Mouse (Mus musculus): ENCODE measurements around the gene Oser1. TPM values are rescaled to one million over a fixed set of nuclear protein-coding genes. Genes with fewer than 3 reads are reported as not detected.

Oser1 gene
- polyA plus RNA-seq, 1 experiment from 2014 or later: 50.4 TPM

DNA sequence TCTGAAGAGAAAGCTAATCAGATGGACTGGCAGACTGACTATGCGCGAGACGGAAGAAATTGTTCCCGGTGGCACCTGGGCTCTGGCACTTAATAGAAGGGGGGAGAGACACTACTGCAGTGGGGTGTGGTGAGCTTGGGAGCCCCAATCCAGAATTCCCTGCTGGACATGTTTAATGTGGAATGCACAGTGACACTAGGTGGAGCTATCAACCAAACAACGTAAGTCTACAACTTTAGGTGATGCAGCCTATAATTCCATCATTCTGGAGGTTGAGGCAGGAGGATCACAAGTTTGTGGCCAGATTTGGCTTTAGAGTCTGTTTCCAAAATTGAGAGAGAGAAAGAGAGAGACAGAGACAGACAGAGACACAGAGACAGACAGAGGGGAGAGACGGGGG lies 28.2 kb upstream of the Oser1 start:
- no peaks in the 10 kb centered on the region for H3K4me1 ChIP-seq (ENCODE audit: insufficient read depth)
- H3K4me3 ChIP-seq (ENCODE audit: low read depth, low read length): no peak overlapping the region
- no peaks in the 10 kb centered on the region for H3K36me3 ChIP-seq (replicated peaks; ENCODE audit: insufficient read depth, low read length)
- H3K9me3 ChIP-seq (ENCODE audit: low read length): no peaks in the 10 kb centered on the region
- H3K4me2 ChIP-seq (ENCODE audit: low read depth, low read length): no peak overlapping the region
- TF ChIP-seq EP300 (IDR thresholded peaks at IDR 0.05; ENCODE audit: low read depth) (no peak), CTCF (IDR thresholded peaks at IDR 0.05; ENCODE audit: low read depth) (peak; percentile 40)
- no peak overlapping the region for H3K27ac ChIP-seq (ENCODE audit: low read depth)
- DNase-seq (no peak), ATAC-seq (no peak)
- 86% methylated on average over 6 of the region's 6 CpGs for WGBS (ENCODE audit: insufficient replicate concordance)
- no peaks in the 10 kb centered on the region for H3K27me3 ChIP-seq (ENCODE audit: insufficient read depth, low read length)
- H3K9ac ChIP-seq (replicated peaks): no peak overlapping the region

DNA sequence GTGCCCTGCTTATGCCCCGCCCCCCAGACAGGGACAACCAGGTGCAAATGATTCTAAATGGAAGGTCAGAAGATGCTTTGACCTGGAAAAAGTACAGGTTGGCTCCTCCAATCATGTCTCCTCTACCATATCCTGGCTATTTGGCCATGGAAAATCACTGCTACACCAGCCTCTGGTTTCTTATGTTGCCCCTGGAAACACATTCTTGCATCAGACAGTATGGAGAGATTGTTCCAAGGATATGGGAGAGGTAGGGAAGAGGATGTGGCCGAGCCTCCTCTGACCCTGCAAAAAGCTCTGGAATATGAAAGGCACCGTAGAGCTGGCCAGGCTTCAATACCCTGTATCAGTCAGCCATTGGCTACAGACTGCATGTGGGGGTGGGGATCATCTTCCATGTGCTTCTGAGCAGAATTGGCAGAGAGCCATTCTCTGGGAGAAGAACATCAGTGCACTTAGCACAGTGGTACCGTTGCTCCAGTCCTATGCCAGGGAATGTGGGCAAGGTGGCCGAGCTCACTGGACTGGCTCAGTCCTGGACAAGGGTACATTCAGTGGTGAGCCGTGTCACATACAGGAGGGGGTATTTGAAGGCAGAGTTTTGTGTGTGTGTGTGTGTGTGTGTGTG lies 26.3 kb upstream of the Oser1 start:
- DNase-seq (no peak), ATAC-seq (no peak)
- 63% methylated on average over 6 of the region's 6 CpGs for WGBS (ENCODE audit: insufficient replicate concordance)
- H3K4me3 ChIP-seq (ENCODE audit: low read depth, low read length): no peak overlapping the region
- H3K27ac ChIP-seq (ENCODE audit: low read depth): no peak overlapping the region
- no peak overlapping the region for H3K9ac ChIP-seq (replicated peaks)
- H3K4me1 ChIP-seq (ENCODE audit: insufficient read depth): no peaks in the 10 kb centered on the region
- H3K36me3 ChIP-seq (replicated peaks; ENCODE audit: insufficient read depth, low read length): no peaks in the 10 kb centered on the region
- H3K27me3 ChIP-seq (ENCODE audit: insufficient read depth, low read length): no peaks in the 10 kb centered on the region
- no peaks in the 10 kb centered on the region for H3K9me3 ChIP-seq (ENCODE audit: low read length)
- H3K4me2 ChIP-seq (ENCODE audit: low read depth, low read length): no peak overlapping the region
- no peak for TF ChIP-seq CTCF (IDR thresholded peaks at IDR 0.05; ENCODE audit: low read depth)
- no peak for TF ChIP-seq EP300 (IDR thresholded peaks at IDR 0.05; ENCODE audit: low read depth)

DNA sequence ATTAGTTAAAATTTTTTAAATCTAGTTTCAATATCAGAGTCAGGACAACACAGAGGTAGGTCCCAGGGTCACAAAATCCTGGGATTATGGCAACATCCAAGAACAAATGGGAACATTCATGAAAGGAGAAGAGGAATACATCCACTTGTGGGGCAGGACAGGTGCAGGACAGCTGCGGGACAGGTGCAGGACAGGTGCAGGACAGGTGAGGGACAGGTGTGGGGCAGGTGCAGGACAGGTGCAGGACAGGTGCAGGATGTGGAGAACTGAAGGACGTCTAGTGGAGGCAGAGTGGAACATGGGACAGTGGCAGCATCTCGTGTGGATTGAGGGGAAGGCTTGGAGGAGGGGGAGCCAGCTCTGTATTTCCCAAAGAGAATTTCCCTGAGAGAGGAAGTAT lies 24.8 kb upstream of the Oser1 start:
- Histone ChIP-seq H3K4me1 (ENCODE audit: insufficient read depth) (no peaks in the 10 kb centered on the region), H3K4me2 (ENCODE audit: low read depth, low read length) (no peak overlapping the region), H3K36me3 (replicated peaks; ENCODE audit: insufficient read depth, low read length) (no peaks in the 10 kb centered on the region), H3K9ac (replicated peaks) (no peak overlapping the region), H3K4me3 (ENCODE audit: low read depth, low read length) (no peak overlapping the region), H3K27me3 (ENCODE audit: insufficient read depth, low read length) (no peaks in the 10 kb centered on the region), H3K27ac (ENCODE audit: low read depth) (no peak overlapping the region), H3K9me3 (ENCODE audit: low read length) (no peaks in the 10 kb centered on the region)
- DNase-seq (no peak), ATAC-seq (no peak)
- WGBS (ENCODE audit: insufficient replicate concordance): 37% methylated on average over 3 of the region's 3 CpGs
- TF ChIP-seq EP300 (IDR thresholded peaks at IDR 0.05; ENCODE audit: low read depth) (no peak), CTCF (IDR thresholded peaks at IDR 0.05; ENCODE audit: low read depth) (no peak)

DNA sequence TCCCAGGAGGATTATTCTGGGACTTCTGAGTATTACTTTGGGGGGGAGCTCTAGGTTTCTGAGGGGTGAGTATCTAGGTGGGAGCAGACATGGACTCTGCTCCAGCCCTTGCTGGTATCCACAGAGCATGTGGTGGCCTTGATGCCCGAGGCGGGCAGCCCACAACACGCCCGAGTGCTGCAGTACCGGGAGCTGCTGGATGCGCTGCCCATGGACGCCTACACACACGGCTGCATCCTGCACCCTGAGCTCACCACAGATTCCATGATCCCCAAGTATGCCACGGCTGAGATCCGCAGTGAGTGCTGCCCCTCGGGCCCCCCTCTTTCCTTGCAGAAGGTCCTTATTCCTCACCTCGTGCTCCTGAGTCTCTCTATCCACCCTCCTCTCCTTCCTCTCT lies 22.9 kb upstream of the Oser1 start:
- Histone ChIP-seq H3K4me2 (ENCODE audit: low read depth, low read length) (no peak overlapping the region), H3K27me3 (ENCODE audit: insufficient read depth, low read length) (no peaks in the 10 kb centered on the region), H3K4me1 (ENCODE audit: insufficient read depth) (no peaks in the 10 kb centered on the region), H3K4me3 (ENCODE audit: low read depth, low read length) (no peak overlapping the region), H3K27ac (ENCODE audit: low read depth) (no peak overlapping the region), H3K9me3 (ENCODE audit: low read length) (no peaks in the 10 kb centered on the region), H3K9ac (replicated peaks) (no peak overlapping the region), H3K36me3 (replicated peaks; ENCODE audit: insufficient read depth, low read length) (no peaks in the 10 kb centered on the region)
- ATAC-seq: no peak
- 70% methylated on average over 12 of the region's 12 CpGs for WGBS (ENCODE audit: insufficient replicate concordance)
- TF ChIP-seq EP300 (IDR thresholded peaks at IDR 0.05; ENCODE audit: low read depth) (no peak), CTCF (IDR thresholded peaks at IDR 0.05; ENCODE audit: low read depth) (no peak)
- no peak for DNase-seq

DNA sequence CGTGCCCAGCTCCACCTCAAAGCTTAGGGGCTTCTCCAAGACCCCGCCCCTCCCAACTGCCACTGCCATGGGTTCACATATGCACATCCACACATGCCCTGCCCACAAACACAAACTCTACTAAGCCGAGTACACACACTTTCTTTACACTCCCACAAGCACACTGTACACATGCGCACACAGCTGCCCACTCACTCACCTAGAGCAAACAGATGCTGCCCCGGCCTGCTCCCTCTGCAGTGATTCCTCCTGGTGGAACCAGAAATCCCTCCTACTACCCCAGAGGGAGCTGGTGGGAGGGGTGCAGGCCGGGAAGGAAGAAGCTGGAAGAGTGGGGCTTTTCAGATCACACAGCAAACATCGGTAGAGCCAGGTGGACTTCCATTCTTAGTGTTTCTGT lies 19.5 kb upstream of the Oser1 start:
- Histone ChIP-seq H3K27me3 (ENCODE audit: insufficient read depth, low read length) (peaks cover 7% of the 10 kb centered on the region), H3K9me3 (ENCODE audit: low read length) (no peaks in the 10 kb centered on the region), H3K4me3 (ENCODE audit: low read depth, low read length) (no peak overlapping the region), H3K9ac (replicated peaks) (no peak overlapping the region), H3K4me2 (ENCODE audit: low read depth, low read length) (no peak overlapping the region), H3K27ac (ENCODE audit: low read depth) (no peak overlapping the region), H3K4me1 (ENCODE audit: insufficient read depth) (no peaks in the 10 kb centered on the region), H3K36me3 (replicated peaks; ENCODE audit: insufficient read depth, low read length) (no peaks in the 10 kb centered on the region)
- WGBS (ENCODE audit: insufficient replicate concordance): 56% methylated on average over 7 of the region's 7 CpGs
- ATAC-seq (no peak), DNase-seq (no peak)
- no peak for TF ChIP-seq EP300 (IDR thresholded peaks at IDR 0.05; ENCODE audit: low read depth)
- TF ChIP-seq CTCF (IDR thresholded peaks at IDR 0.05; ENCODE audit: low read depth): no peak

DNA sequence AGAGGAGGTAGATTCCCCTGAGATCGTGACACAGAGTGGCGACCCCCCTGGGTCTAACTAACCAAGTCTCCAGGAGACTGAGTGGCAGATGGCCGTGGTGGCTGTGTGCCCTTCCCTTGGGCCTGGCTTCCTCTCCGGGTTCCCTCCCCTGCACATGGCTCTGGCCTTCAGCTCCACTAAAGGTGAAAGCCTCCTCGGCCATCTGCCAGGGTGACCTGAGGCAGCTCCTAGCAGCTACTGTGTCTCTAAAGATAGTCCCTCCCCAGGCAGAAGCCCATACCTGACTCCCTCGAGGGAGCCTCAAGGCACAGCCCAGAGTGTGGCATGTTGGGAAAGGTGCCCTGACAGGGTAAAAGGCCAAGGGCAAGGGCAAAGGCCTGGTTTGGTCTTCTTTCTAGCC lies 19.0 kb upstream of the Oser1 start:
- whole genome bisulfite sequencing (ENCODE audit: insufficient replicate concordance): 57% methylated on average over 6 of the region's 6 CpGs
- peaks cover 12% of the 10 kb centered on the region for H3K27me3 ChIP-seq (ENCODE audit: insufficient read depth, low read length)
- no peak overlapping the region for H3K4me2 ChIP-seq (ENCODE audit: low read depth, low read length)
- ATAC-seq (no peak), DNase-seq (no peak)
- H3K36me3 ChIP-seq (replicated peaks; ENCODE audit: insufficient read depth, low read length): no peaks in the 10 kb centered on the region
- no peaks in the 10 kb centered on the region for H3K9me3 ChIP-seq (ENCODE audit: low read length)
- TF ChIP-seq CTCF (IDR thresholded peaks at IDR 0.05; ENCODE audit: low read depth) (no peak), EP300 (IDR thresholded peaks at IDR 0.05; ENCODE audit: low read depth) (no peak)
- H3K27ac ChIP-seq (ENCODE audit: low read depth): no peak overlapping the region
- H3K4me3 ChIP-seq (ENCODE audit: low read depth, low read length): no peak overlapping the region
- H3K4me1 ChIP-seq (ENCODE audit: insufficient read depth): no peaks in the 10 kb centered on the region
- no peak overlapping the region for H3K9ac ChIP-seq (replicated peaks)

DNA sequence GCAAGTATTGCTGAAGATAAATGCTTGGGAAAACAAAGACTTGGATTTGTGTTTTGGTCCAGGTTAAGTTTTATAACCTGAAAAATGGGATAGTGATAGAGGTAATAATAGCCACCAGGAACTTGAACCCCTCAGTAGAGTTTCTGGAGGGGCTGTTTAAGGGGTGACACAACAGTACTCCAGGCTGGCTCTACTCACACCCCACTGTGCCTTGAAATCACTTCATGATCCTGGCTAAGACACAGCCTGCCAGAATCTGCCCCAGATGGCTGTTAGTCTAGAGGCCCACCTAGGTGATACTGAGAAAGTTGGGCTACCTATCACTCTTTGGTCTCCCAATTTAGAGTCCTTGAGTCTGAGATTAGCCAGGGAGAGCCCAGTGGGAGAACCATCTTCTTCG lies 15.0 kb upstream of the Oser1 start:
- Histone ChIP-seq H3K4me2 (ENCODE audit: low read depth, low read length) (no peak overlapping the region), H3K9me3 (ENCODE audit: low read length) (no peaks in the 10 kb centered on the region), H3K27me3 (ENCODE audit: insufficient read depth, low read length) (peaks cover 17% of the 10 kb centered on the region), H3K36me3 (replicated peaks; ENCODE audit: insufficient read depth, low read length) (no peaks in the 10 kb centered on the region), H3K4me3 (ENCODE audit: low read depth, low read length) (no peak overlapping the region), H3K27ac (ENCODE audit: low read depth) (no peak overlapping the region), H3K4me1 (ENCODE audit: insufficient read depth) (no peaks in the 10 kb centered on the region), H3K9ac (replicated peaks) (no peak overlapping the region)
- TF ChIP-seq EP300 (IDR thresholded peaks at IDR 0.05; ENCODE audit: low read depth): no peak
- no peak for TF ChIP-seq CTCF (IDR thresholded peaks at IDR 0.05; ENCODE audit: low read depth)
- WGBS (ENCODE audit: insufficient replicate concordance): 71% methylated on average over 1 of the region's 1 CpGs
- ATAC-seq (no peak), DNase-seq (no peak)
